In the genomic region with DNA sequence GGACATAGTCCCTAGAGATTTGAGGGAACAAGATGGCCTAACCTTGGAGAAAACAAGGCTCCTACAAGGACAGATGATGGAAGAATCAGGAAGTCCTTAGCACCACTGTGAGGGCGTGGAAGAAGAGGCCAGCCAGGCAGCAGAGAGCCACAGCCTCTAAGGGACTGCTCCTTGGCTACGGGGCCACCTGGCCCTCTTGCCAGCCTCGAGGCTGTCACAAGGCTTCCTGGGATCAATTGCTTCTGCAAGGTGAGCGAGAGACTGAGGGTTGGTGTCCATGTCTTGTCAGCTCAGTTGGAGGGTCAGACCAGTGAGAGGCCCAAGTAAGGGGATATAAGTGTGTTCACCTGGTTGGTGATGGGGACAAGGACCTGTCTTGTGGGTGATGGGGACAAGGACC, we compare ENCODE assay signal across 21 mouse cellular contexts.
"Had no signal": no experiment of that assay in that cellular context is flagged by ENCODE, and none has a peak within 500 bp of the region (broad histone marks: within the 10 kb centered on the region; RNA-seq: fewer than 3 reads in every experiment).

No protein-coding gene starts in this region.

- H3K4me2 ChIP-seq: limb, embryonic 12.5 days; limb, embryonic 15.5 days; liver, embryonic 11.5 days; lung, embryonic 14.5 days; midbrain, embryonic 12.5 days; midbrain, embryonic 15.5 days; neural tube, embryonic 12.5 days; neural tube, embryonic 15.5 days had no signal

- H3K36me3 ChIP-seq: limb, embryonic 15.5 days; midbrain, embryonic 12.5 days; midbrain, embryonic 15.5 days; neural tube, embryonic 15.5 days had no signal

- H3K27me3 ChIP-seq: limb, embryonic 12.5 days; limb, embryonic 15.5 days; midbrain, embryonic 12.5 days; midbrain, embryonic 15.5 days; neural tube, embryonic 12.5 days; neural tube, embryonic 15.5 days had no signal

- ATAC-seq: liver, postnatal 0 days; midbrain, embryonic 15.5 days had no signal

- H3K4me3 ChIP-seq: limb, embryonic 12.5 days; limb, embryonic 15.5 days; midbrain, embryonic 12.5 days; midbrain, embryonic 15.5 days; neural tube, embryonic 12.5 days; neural tube, embryonic 15.5 days had no signal

- H3K9me3 ChIP-seq: limb, embryonic 12.5 days; limb, embryonic 15.5 days; midbrain, embryonic 12.5 days; midbrain, embryonic 15.5 days; neural tube, embryonic 12.5 days; neural tube, embryonic 15.5 days had no signal

- DNase-seq: layer of hippocampus, postnatal 36 days; left cerebral cortex, postnatal 4 days; liver, postnatal 0 days; lung, embryonic 14.5 days; right cerebral cortex, adult 18-20 months; right cerebral cortex, postnatal 14 days; right cerebral cortex, postnatal 4 days; thymus, adult 2 months; thymus, postnatal 14 days; thymus, postnatal 4 days had no signal

- H3K27ac ChIP-seq: kidney, postnatal 0 days; limb, embryonic 12.5 days; limb, embryonic 15.5 days; liver, embryonic 14.5 days; macrophage; midbrain, embryonic 12.5 days; midbrain, embryonic 15.5 days; neural tube, embryonic 12.5 days; neural tube, embryonic 15.5 days; stomach, postnatal 0 days had no signal

- H3K9ac ChIP-seq: limb, embryonic 12.5 days; limb, embryonic 15.5 days; liver, embryonic 14.5 days; liver, postnatal 0 days; lung, embryonic 14.5 days; midbrain, embryonic 12.5 days; midbrain, embryonic 15.5 days; neural tube, embryonic 12.5 days; neural tube, embryonic 15.5 days had no signal
